Mouse (Mus musculus): ENCODE measurements at regions not wholly inside any gene's neighbourhood (a gene's known extent, or its start where the extent isn't known, plus 50 kb on each side); places are given as distances from the start of the nearest gene placed in this dataset.

DNA sequence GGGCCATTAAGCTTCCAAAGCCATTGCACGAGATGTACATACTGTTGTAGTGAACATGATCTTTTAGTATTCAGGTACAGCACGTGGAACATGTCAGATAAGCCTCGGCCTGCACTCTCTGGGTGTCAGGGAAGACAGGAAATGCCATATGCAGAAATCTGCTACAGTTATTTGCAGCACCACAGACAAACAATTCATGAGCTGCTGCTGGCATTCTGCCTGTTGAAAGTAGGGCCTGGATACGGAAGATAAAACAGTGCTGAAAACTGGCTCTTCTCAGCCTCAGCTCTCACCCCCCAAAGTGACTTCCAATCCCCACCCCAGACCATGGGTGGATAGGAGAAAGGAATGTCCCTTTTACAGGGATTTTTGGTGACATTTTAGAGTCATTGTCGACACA, 159.1 kb upstream of the Plcz1 start:
- H3K9me3 ChIP-seq (replicated peaks; ENCODE audit: control insufficient read depth, low read length, poor library complexity, severe bottlenecking) = no peaks in the 10 kb centered on the region
- no peak for ATAC-seq
- 89% methylated on average over 5 of the region's 5 CpGs for WGBS
- H3K9ac ChIP-seq (ENCODE audit: low read depth, low read length) = no peak overlapping the region
- no peaks in the 10 kb centered on the region for H3K4me1 ChIP-seq (ENCODE audit: control insufficient read depth, insufficient read depth, low read length)
- no peak overlapping the region for H3K4me3 ChIP-seq (ENCODE audit: low read depth, low read length)
- no peaks in the 10 kb centered on the region for H3K27me3 ChIP-seq (ENCODE audit: control insufficient read depth, insufficient read depth, low read depth, low read length)
- H3K36me3 ChIP-seq (ENCODE audit: control insufficient read depth, insufficient read depth, low read length) = no peaks in the 10 kb centered on the region
- no peak overlapping the region for H3K27ac ChIP-seq (ENCODE audit: low read length)
- H3K4me2 ChIP-seq (ENCODE audit: low read length) = no peak overlapping the region

DNA sequence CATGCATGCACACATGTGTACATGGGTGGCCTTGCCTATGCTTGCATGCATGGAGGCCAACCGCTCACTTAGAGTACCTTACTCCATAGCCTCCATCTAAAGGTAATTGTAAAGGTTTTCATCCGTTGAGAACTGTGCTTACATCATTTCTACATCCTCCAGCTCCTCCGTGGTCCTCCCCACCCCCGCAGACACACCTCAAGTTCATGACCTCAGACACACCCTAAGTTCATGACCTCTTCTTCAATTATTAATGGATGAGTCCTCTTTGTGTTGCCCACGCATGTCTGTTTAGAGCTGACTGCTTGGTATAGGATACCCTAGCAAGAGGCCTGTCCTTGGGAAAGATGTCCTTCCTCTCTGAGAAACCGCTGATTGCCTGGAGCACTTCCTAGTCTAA, 156.8 kb upstream of the Plcz1 start:
- peaks cover 8% of the 10 kb centered on the region; the same call in 1 of the 2 replicates for H3K4me1 ChIP-seq (ENCODE audit: control insufficient read depth, insufficient read depth, low read length)
- no peaks in the 10 kb centered on the region for H3K9me3 ChIP-seq (replicated peaks; ENCODE audit: control insufficient read depth, low read length, poor library complexity, severe bottlenecking)
- no peak overlapping the region for H3K27ac ChIP-seq (ENCODE audit: low read length)
- no peaks in the 10 kb centered on the region for H3K36me3 ChIP-seq (ENCODE audit: control insufficient read depth, insufficient read depth, low read length)
- no peak overlapping the region for H3K9ac ChIP-seq (ENCODE audit: low read depth, low read length)
- no peak overlapping the region for H3K4me3 ChIP-seq (ENCODE audit: low read depth, low read length)
- H3K27me3 ChIP-seq (ENCODE audit: control insufficient read depth, insufficient read depth, low read depth, low read length) = no peaks in the 10 kb centered on the region
- no peak for ATAC-seq
- H3K4me2 ChIP-seq (ENCODE audit: low read length) = no peak overlapping the region
- 89% methylated on average over 6 of the region's 6 CpGs for WGBS

DNA sequence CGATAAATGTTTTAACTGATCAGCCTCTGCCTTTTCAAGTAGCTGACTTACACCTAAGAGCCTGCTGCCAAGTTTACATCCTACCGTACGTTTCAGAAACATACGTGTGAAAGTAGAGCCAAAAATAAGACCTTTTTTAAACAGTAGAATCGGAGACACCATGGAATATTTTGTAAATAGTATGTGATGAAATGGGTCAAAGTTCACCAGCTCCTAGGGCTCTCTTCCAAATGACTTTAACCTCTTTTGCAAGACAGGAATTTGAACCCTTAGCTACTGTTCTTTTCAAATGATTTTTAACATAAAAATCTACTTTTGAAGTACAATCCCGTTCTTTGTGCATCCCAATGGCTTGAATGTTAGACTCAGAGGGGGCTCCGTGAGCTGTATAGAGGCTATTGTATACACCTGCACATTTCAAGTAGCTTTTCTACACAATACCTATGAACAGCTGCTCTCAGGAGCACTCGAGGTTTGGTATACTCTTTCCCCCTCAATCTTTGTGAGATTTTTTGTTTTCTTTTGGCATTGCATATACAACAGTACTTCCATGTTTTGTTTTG, 155.9 kb upstream of the Plcz1 start:
- Histone ChIP-seq H3K4me3 (ENCODE audit: low read depth, low read length) (no peak overlapping the region), H3K27me3 (ENCODE audit: control insufficient read depth, insufficient read depth, low read depth, low read length) (no peaks in the 10 kb centered on the region), H3K9me3 (replicated peaks; ENCODE audit: control insufficient read depth, low read length, poor library complexity, severe bottlenecking) (no peaks in the 10 kb centered on the region), H3K9ac (ENCODE audit: low read depth, low read length) (no peak overlapping the region), H3K4me1 (ENCODE audit: control insufficient read depth, insufficient read depth, low read length) (peaks cover 9% of the 10 kb centered on the region; the same call in 1 of the 2 replicates), H3K4me2 (ENCODE audit: low read length) (no peak overlapping the region), H3K27ac (ENCODE audit: low read length) (no peak overlapping the region), H3K36me3 (ENCODE audit: control insufficient read depth, insufficient read depth, low read length) (no peaks in the 10 kb centered on the region)
- ATAC-seq = no peak
- WGBS = 82% methylated on average over 8 of the region's 8 CpGs

DNA sequence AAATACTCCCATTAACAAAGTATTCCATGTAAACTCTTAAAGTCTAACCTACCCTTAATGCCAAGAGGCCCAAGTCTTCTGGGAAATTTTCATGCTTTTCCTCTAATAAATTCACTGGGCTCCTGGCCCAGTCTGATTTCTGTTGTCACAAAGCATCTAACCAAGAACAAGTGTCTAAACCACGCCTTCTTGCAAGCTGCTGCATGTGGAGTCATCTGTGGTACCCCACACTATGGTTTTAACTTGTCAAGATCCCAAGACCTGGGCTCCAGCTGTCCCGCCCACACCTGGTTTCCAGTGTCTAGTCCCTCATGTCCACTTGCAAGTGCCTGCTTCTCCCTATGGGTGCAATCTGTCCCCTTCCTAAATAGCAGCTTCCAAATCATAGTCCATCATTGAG, 153.0 kb upstream of the Plcz1 start:
- Histone ChIP-seq H3K27ac (ENCODE audit: low read length) (no peak overlapping the region), H3K27me3 (ENCODE audit: control insufficient read depth, insufficient read depth, low read depth, low read length) (no peaks in the 10 kb centered on the region), H3K9me3 (replicated peaks; ENCODE audit: control insufficient read depth, low read length, poor library complexity, severe bottlenecking) (no peaks in the 10 kb centered on the region), H3K36me3 (ENCODE audit: control insufficient read depth, insufficient read depth, low read length) (no peaks in the 10 kb centered on the region), H3K4me1 (ENCODE audit: control insufficient read depth, insufficient read depth, low read length) (peaks cover 9% of the 10 kb centered on the region; the same call in 1 of the 2 replicates), H3K4me3 (ENCODE audit: low read depth, low read length) (no peak overlapping the region), H3K4me2 (ENCODE audit: low read length) (no peak overlapping the region), H3K9ac (ENCODE audit: low read depth, low read length) (no peak overlapping the region)
- 91% methylated on average over 2 of the region's 2 CpGs for WGBS
- ATAC-seq = no peak

DNA sequence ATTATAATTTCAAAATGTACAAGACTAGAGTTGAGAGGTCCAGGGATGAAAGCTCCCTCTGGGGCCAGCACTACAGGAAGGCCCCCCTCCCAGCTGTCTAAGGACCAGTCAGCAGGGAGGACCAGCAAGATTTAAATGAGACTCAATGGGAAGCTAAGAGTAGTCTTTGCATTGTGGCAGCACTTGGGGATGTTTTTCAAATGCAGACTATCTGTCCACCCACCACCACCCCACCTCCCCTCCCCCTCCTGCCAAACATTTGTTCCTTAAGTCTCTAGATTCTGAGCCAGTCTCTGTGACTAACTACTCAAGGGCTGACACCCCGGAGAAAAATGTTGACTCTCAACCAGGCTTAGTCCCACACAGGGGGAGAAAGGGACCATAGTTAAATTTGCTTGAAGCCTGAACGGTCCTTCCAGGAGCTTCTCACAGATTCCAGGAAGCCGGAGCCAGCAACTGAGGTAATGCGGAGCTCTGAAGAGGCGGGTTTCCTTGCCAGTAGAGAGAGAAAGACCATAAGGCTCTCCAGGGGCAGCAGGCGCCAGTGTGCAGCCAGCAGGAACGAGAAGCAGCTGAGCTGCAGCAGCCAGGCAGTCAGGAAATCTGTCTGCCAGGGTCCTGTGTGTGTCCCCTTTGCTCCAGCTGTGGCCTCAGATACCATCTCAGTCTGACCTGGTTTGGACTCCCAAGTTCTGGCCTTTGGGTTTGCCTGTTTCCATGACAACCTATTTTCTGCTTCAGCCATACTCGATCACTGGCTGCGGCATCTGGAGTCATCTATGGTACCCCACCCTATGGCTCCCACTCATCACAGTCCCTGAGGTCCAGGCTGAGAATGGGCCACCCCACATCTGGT, 152.1 kb upstream of the Plcz1 start:
- WGBS = 27% methylated on average over 9 of the region's 9 CpGs
- Histone ChIP-seq H3K4me3 (ENCODE audit: low read depth, low read length) (no peak overlapping the region), H3K27ac (ENCODE audit: low read length) (no peak overlapping the region), H3K4me1 (ENCODE audit: control insufficient read depth, insufficient read depth, low read length) (peaks cover 9% of the 10 kb centered on the region; the same call in 1 of the 2 replicates), H3K36me3 (ENCODE audit: control insufficient read depth, insufficient read depth, low read length) (no peaks in the 10 kb centered on the region), H3K27me3 (ENCODE audit: control insufficient read depth, insufficient read depth, low read depth, low read length) (no peaks in the 10 kb centered on the region), H3K9ac (ENCODE audit: low read depth, low read length) (peak overlapping the region; percentile 17; the same call in 1 of the 2 replicates), H3K9me3 (replicated peaks; ENCODE audit: control insufficient read depth, low read length, poor library complexity, severe bottlenecking) (no peaks in the 10 kb centered on the region), H3K4me2 (ENCODE audit: low read length) (no peak overlapping the region)
- ATAC-seq = peak; percentile 57

DNA sequence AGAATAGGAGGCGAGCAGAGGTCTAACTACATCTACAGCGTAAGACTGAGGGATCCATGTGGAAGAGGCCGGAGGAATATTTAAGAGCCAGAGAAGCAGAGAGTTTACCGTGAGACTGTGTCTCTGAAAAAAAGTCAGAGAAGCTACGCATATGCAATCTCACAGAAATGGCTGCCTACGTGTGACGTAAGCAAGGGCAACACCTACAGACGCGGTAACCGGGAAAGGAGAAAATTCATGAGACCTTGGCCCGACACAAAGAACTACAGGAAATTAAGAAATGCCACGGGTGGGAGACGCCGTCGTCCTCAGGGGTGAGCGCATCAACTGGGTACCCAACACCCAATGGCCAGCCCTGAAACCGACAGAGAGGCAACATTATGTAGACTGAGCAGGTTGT, 151.3 kb upstream of the Plcz1 start:
- H3K9ac ChIP-seq (ENCODE audit: low read depth, low read length) = no peak overlapping the region
- no peak overlapping the region for H3K4me2 ChIP-seq (ENCODE audit: low read length)
- 83% methylated on average over 17 of the region's 17 CpGs for WGBS
- ATAC-seq = no peak; the same call in 1 of the 2 replicates
- H3K36me3 ChIP-seq (ENCODE audit: control insufficient read depth, insufficient read depth, low read length) = no peaks in the 10 kb centered on the region
- H3K9me3 ChIP-seq (replicated peaks; ENCODE audit: control insufficient read depth, low read length, poor library complexity, severe bottlenecking) = no peaks in the 10 kb centered on the region
- no peak overlapping the region for H3K4me3 ChIP-seq (ENCODE audit: low read depth, low read length)
- peaks cover 9% of the 10 kb centered on the region; the same call in 1 of the 2 replicates for H3K4me1 ChIP-seq (ENCODE audit: control insufficient read depth, insufficient read depth, low read length)
- no peaks in the 10 kb centered on the region for H3K27me3 ChIP-seq (ENCODE audit: control insufficient read depth, insufficient read depth, low read depth, low read length)
- no peak overlapping the region for H3K27ac ChIP-seq (ENCODE audit: low read length)

DNA sequence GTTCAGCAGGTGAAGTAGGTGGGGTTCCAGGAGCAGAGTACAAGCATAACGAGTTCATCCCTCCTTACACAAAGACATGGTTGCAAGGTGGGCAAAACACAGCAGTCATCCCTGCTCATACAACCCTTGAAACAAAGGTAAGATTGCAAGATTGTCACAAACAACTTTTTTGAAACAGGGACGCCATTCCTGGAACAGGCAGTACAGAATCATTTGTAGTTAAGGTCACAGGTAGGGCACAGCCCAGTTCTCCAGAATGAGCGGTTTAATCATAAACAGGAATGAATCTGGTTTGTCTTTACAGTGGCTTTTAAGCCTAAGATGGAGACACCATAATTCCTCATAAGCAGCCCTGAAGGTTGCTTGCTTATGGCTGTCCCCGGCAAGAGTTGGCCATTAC, 150.1 kb upstream of the Plcz1 start:
- no peak for ATAC-seq
- H3K9me3 ChIP-seq (replicated peaks; ENCODE audit: control insufficient read depth, low read length, poor library complexity, severe bottlenecking) = no peaks in the 10 kb centered on the region
- H3K4me1 ChIP-seq (ENCODE audit: control insufficient read depth, insufficient read depth, low read length) = peaks cover 9% of the 10 kb centered on the region; the same call in 1 of the 2 replicates
- H3K36me3 ChIP-seq (ENCODE audit: control insufficient read depth, insufficient read depth, low read length) = no peaks in the 10 kb centered on the region
- H3K27ac ChIP-seq (ENCODE audit: low read length) = no peak overlapping the region
- H3K9ac ChIP-seq (ENCODE audit: low read depth, low read length) = no peak overlapping the region
- H3K4me2 ChIP-seq (ENCODE audit: low read length) = no peak overlapping the region
- H3K4me3 ChIP-seq (ENCODE audit: low read depth, low read length) = no peak overlapping the region
- WGBS = 92% methylated on average over 4 of the region's 4 CpGs
- no peaks in the 10 kb centered on the region for H3K27me3 ChIP-seq (ENCODE audit: control insufficient read depth, insufficient read depth, low read depth, low read length)

DNA sequence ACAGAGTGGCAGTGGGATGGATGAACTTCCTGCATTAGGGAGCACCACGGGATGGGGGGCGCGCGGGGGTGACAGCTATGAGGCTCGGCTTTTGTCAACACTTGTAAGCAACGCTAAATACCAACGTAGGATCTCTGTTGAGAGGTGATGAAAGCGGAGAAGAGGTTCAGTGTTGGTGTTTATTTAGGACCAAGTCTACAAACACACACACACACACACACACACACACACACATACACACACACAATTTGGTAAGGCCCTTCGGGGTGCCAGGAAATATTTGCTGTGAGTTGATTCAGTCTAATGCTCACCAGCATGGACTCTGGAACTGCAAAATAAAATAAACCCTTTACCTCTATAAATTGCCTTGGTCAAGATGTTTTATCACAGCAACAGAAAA, 148.3 kb upstream of the Plcz1 start:
- no peak overlapping the region for H3K9ac ChIP-seq (ENCODE audit: low read depth, low read length)
- no peaks in the 10 kb centered on the region for H3K9me3 ChIP-seq (replicated peaks; ENCODE audit: control insufficient read depth, low read length, poor library complexity, severe bottlenecking)
- no peak overlapping the region for H3K27ac ChIP-seq (ENCODE audit: low read length)
- H3K4me2 ChIP-seq (ENCODE audit: low read length) = no peak overlapping the region
- no peak for ATAC-seq
- peaks cover 9% of the 10 kb centered on the region; the same call in 1 of the 2 replicates for H3K4me1 ChIP-seq (ENCODE audit: control insufficient read depth, insufficient read depth, low read length)
- WGBS = 91% methylated on average over 9 of the region's 9 CpGs
- H3K36me3 ChIP-seq (ENCODE audit: control insufficient read depth, insufficient read depth, low read length) = no peaks in the 10 kb centered on the region
- H3K4me3 ChIP-seq (ENCODE audit: low read depth, low read length) = no peak overlapping the region
- H3K27me3 ChIP-seq (ENCODE audit: control insufficient read depth, insufficient read depth, low read depth, low read length) = no peaks in the 10 kb centered on the region

DNA sequence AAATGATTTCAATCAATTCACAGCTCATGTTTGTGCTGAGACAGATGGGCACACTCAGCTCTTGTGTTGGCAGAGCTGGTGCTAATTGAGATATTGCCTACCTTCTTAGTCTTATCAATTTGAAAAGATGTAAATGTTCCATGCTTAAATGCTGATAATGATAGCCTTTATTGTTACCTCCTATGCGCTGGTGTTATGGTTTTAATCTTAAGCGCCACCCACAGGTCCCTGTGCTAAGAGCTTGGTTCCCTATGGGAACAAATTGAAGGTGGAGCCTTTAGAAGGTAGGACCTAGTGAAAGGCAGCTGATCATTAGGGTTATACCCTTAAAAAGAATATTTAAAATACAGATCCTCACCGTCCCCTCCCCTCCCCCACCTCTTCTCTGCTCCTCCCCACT, 146.5 kb upstream of the Plcz1 start:
- WGBS = 87% methylated on average over 3 of the region's 3 CpGs
- H3K9me3 ChIP-seq (replicated peaks; ENCODE audit: control insufficient read depth, low read length, poor library complexity, severe bottlenecking) = no peaks in the 10 kb centered on the region
- H3K36me3 ChIP-seq (ENCODE audit: control insufficient read depth, insufficient read depth, low read length) = no peaks in the 10 kb centered on the region
- H3K9ac ChIP-seq (ENCODE audit: low read depth, low read length) = no peak overlapping the region
- H3K27ac ChIP-seq (ENCODE audit: low read length) = no peak overlapping the region
- H3K4me3 ChIP-seq (ENCODE audit: low read depth, low read length) = no peak overlapping the region
- ATAC-seq = no peak
- no peaks in the 10 kb centered on the region for H3K27me3 ChIP-seq (ENCODE audit: control insufficient read depth, insufficient read depth, low read depth, low read length)
- no peak overlapping the region for H3K4me2 ChIP-seq (ENCODE audit: low read length)
- no peaks in the 10 kb centered on the region for H3K4me1 ChIP-seq (ENCODE audit: control insufficient read depth, insufficient read depth, low read length)

Data from midbrain, embryonic 16.5 days (tissue).